Mouse (Mus musculus) liver, embryonic 14.5 days (tissue): ENCODE data around the gene Tas2r135.

Experiments
- CTCF ChIP-seq: IDR thresholded peaks from 2 replicates; pipeline ENCODE4 v1.5.1; 2016; ENCODE audit warnings: antibody characterized with exemption, low read depth, control low read depth
- EP300 ChIP-seq: IDR thresholded peaks from 2 replicates; pipeline ENCODE4 v1.6.1; 2016; ENCODE audit warnings: antibody characterized with exemption, low read depth

DNA sequence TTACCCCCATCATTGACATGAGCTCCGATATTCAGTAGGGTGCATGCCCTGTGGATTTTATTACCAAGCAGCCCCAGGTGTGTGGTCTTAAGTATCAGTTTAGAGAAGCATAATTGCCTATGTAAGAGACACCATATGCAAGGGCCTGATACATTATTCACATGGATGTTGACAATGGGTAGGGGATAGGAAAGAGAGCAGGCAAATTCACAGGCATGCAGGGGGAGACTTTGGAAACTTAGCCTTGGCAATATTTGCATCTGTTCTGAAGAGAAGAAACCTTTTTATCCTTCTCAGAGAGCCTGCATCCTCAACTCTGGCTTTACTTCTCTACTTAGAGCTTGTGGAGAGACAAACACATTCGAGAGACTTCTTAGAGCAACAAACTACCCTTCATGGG lies at the start of gene Tas2r135:
- TF ChIP-seq EP300 (no peak), CTCF (no peak)
